Mouse (Mus musculus): ENCODE measurements at regions not wholly inside any gene's neighbourhood (a gene's known extent, or its start where the extent isn't known, plus 50 kb on each side); places are given as distances from the start of the nearest gene placed in this dataset.
"Not testable (repeated sequence)": the region's sequence is repeated elsewhere in the genome, so short reads cannot be mapped to it uniquely, and the experiment has no call there.

- no peak for TF ChIP-seq CTCF (IDR thresholded peaks at IDR 0.05; ENCODE audit: low read depth)
- TF ChIP-seq EP300 (IDR thresholded peaks at IDR 0.05; ENCODE audit: low read depth) = no peak
- 63% methylated on average over 8 of the region's 8 CpGs for WGBS (ENCODE audit: insufficient replicate concordance)
- no peak for DNase-seq
Measured at GRCm38 (mm10) chr13:72557951-72558350, 70.7 kb upstream of the Irx2 start.

GRCm38 (mm10) chr13:72571871-72572270, 56.7 kb upstream of the Irx2 start:
- WGBS (ENCODE audit: insufficient replicate concordance) = 49% methylated on average over 7 of the region's 7 CpGs

More at GRCm38 (mm10) chr13:72557951-72558350, 70.7 kb upstream of the Irx2 start:
- Histone ChIP-seq H3K4me2 (ENCODE audit: low read depth, low read length) (no peak overlapping the region), H3K36me3 (replicated peaks; ENCODE audit: insufficient read depth, low read length) (no peaks in the 10 kb centered on the region), H3K4me3 (ENCODE audit: low read depth, low read length) (no peak overlapping the region), H3K9me3 (ENCODE audit: low read length) (no peaks in the 10 kb centered on the region), H3K4me1 (ENCODE audit: insufficient read depth) (no peaks in the 10 kb centered on the region), H3K9ac (replicated peaks) (no peak overlapping the region), H3K27ac (ENCODE audit: low read depth) (no peak overlapping the region), H3K27me3 (ENCODE audit: insufficient read depth, low read length) (no peaks in the 10 kb centered on the region)
- ATAC-seq = no peak

GRCm38 (mm10) chr13:72572846-72573245, 55.8 kb upstream of the Irx2 start:
- 69% methylated on average over 1 of the region's 1 CpGs for WGBS (ENCODE audit: insufficient replicate concordance)
- ATAC-seq = no peak
- no peak overlapping the region for H3K27ac ChIP-seq (ENCODE audit: low read depth)

More at GRCm38 (mm10) chr13:72571871-72572270, 56.7 kb upstream of the Irx2 start:
- Histone ChIP-seq H3K4me2 (ENCODE audit: low read depth, low read length) (no peak overlapping the region), H3K36me3 (replicated peaks; ENCODE audit: insufficient read depth, low read length) (no peaks in the 10 kb centered on the region), H3K27ac (ENCODE audit: low read depth) (no peak overlapping the region), H3K27me3 (ENCODE audit: insufficient read depth, low read length) (no peaks in the 10 kb centered on the region), H3K9ac (replicated peaks) (no peak overlapping the region), H3K4me3 (ENCODE audit: low read depth, low read length) (no peak overlapping the region), H3K9me3 (ENCODE audit: low read length) (no peaks in the 10 kb centered on the region), H3K4me1 (ENCODE audit: insufficient read depth) (no peaks in the 10 kb centered on the region)
- no peak for ATAC-seq
- DNase-seq = no peak
- TF ChIP-seq EP300 (IDR thresholded peaks at IDR 0.05; ENCODE audit: low read depth) = no peak
- no peak for TF ChIP-seq CTCF (IDR thresholded peaks at IDR 0.05; ENCODE audit: low read depth)

GRCm38 (mm10) chr13:72574126-72574525, 54.5 kb upstream of the Irx2 start:
- not testable (repeated sequence) for H3K27me3 ChIP-seq (ENCODE audit: insufficient read depth, low read length); H3K9ac ChIP-seq (replicated peaks); H3K4me3 ChIP-seq (ENCODE audit: low read depth, low read length); H3K4me2 ChIP-seq (ENCODE audit: low read depth, low read length); H3K9me3 ChIP-seq (ENCODE audit: low read length); H3K27ac ChIP-seq (ENCODE audit: low read depth); DNase-seq; H3K36me3 ChIP-seq (replicated peaks; ENCODE audit: insufficient read depth, low read length); ATAC-seq; H3K4me1 ChIP-seq (ENCODE audit: insufficient read depth)
- WGBS (ENCODE audit: insufficient replicate concordance) = 44% methylated on average over 4 of the region's 4 CpGs

More at GRCm38 (mm10) chr13:72572846-72573245, 55.8 kb upstream of the Irx2 start:
- Histone ChIP-seq H3K4me2 (ENCODE audit: low read depth, low read length) (no peak overlapping the region), H3K9me3 (ENCODE audit: low read length) (no peaks in the 10 kb centered on the region), H3K4me3 (ENCODE audit: low read depth, low read length) (no peak overlapping the region), H3K4me1 (ENCODE audit: insufficient read depth) (no peaks in the 10 kb centered on the region), H3K9ac (replicated peaks) (no peak overlapping the region), H3K27me3 (ENCODE audit: insufficient read depth, low read length) (no peaks in the 10 kb centered on the region), H3K36me3 (replicated peaks; ENCODE audit: insufficient read depth, low read length) (no peaks in the 10 kb centered on the region)
- DNase-seq = no peak
- TF ChIP-seq CTCF (IDR thresholded peaks at IDR 0.05; ENCODE audit: low read depth) = no peak
- no peak for TF ChIP-seq EP300 (IDR thresholded peaks at IDR 0.05; ENCODE audit: low read depth)

GRCm38 (mm10) chr13:72576485-72576884, 52.1 kb upstream of the Irx2 start:
- TF ChIP-seq CTCF (IDR thresholded peaks at IDR 0.05; ENCODE audit: low read depth) (no peak), EP300 (IDR thresholded peaks at IDR 0.05; ENCODE audit: low read depth) (no peak)
- DNase-seq (no peak), ATAC-seq (no peak)
- Histone ChIP-seq H3K36me3 (replicated peaks; ENCODE audit: insufficient read depth, low read length) (no peaks in the 10 kb centered on the region), H3K9me3 (ENCODE audit: low read length) (no peaks in the 10 kb centered on the region; the same call in 1 of the 2 replicates), H3K4me2 (ENCODE audit: low read depth, low read length) (no peak overlapping the region), H3K27ac (ENCODE audit: low read depth) (no peak overlapping the region), H3K4me3 (ENCODE audit: low read depth, low read length) (no peak overlapping the region), H3K27me3 (ENCODE audit: insufficient read depth, low read length) (no peaks in the 10 kb centered on the region), H3K9ac (replicated peaks) (no peak overlapping the region), H3K4me1 (ENCODE audit: insufficient read depth) (no peaks in the 10 kb centered on the region)
- WGBS (ENCODE audit: insufficient replicate concordance) = 21% methylated on average over 6 of the region's 6 CpGs

GRCm38 (mm10) chr13:72578416-72578815, 50.2 kb upstream of the Irx2 start:
- H3K4me1 ChIP-seq (ENCODE audit: insufficient read depth) = no peaks in the 10 kb centered on the region
- H3K9ac ChIP-seq (replicated peaks) = no peak overlapping the region
- TF ChIP-seq CTCF (IDR thresholded peaks at IDR 0.05; ENCODE audit: low read depth) (no peak), EP300 (IDR thresholded peaks at IDR 0.05; ENCODE audit: low read depth) (no peak)
- H3K4me3 ChIP-seq (ENCODE audit: low read depth, low read length) = no peak overlapping the region
- no peaks in the 10 kb centered on the region for H3K27me3 ChIP-seq (ENCODE audit: insufficient read depth, low read length)
- no peak for DNase-seq
- no peak overlapping the region for H3K27ac ChIP-seq (ENCODE audit: low read depth)
- no peaks in the 10 kb centered on the region; the same call in 1 of the 2 replicates for H3K9me3 ChIP-seq (ENCODE audit: low read length)
- no peaks in the 10 kb centered on the region for H3K36me3 ChIP-seq (replicated peaks; ENCODE audit: insufficient read depth, low read length)
- no peak for ATAC-seq
- H3K4me2 ChIP-seq (ENCODE audit: low read depth, low read length) = no peak overlapping the region
- 69% methylated on average over 3 of the region's 3 CpGs for WGBS (ENCODE audit: insufficient replicate concordance)

Data from liver, postnatal 0 days (tissue).